Mouse (Mus musculus): ENCODE results near the gene Wipf3. TPM values are rescaled to one million over a fixed set of nuclear protein-coding genes. Genes with fewer than 3 reads are reported as not detected.

Gene Wipf3
- polyA plus RNA-seq, 1 experiment: 8.8 TPM

DNA sequence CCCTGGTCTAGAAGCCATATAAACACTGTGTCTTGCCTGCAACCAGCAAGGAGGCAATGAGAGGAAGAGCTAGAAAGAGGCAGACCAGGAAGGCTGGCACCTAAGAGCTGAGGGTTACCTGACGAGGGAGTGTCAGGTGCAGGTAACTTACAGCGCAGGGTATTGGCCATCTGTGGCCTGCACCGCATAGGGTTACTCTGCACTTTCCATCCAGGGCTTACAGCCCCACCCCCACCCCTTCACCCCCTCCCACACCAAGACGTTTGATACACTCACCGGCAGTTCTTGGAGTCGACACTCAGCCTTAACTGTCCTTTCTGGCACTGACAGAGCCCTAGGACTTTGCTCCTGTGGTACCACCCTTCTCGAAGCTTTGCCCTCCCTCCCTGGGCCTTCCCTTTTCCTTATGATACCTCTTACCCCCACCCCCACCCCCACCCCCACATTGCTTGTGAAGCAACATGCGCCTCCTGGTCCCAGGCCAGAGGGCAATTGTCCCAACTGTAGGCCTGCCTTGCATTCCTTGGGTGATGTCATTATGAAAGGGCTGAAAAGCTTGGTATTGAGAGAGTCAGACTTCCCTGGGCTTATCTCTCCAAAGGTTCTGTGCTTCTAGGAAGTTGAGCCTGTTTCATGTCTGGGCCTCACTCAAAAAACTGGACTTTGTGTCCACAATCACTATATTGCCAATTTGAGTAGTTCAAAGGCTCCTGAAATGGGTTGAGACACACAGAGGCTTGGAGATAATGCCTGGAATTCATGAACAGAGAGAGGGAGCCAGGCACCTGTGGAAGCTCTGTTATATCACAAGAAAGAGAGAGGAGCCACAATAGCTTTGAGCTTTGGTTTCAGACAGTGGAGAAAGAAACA is 43.7 kb downstream of the Wipf3 start:
- 24% methylated on average over 8 of the region's 8 CpGs for WGBS
- H3K4me1 ChIP-seq (ENCODE audit: control insufficient read depth, insufficient read depth, insufficient read length, low read length): peaks cover 26% of the 10 kb centered on the region; the same call in 1 of the 2 replicates
- H3K27me3 ChIP-seq (ENCODE audit: control insufficient read depth, insufficient read depth, low read length): no peaks in the 10 kb centered on the region
- H3K36me3 ChIP-seq (ENCODE audit: control insufficient read depth, insufficient read depth, low read length): no peaks in the 10 kb centered on the region
- H3K27ac ChIP-seq (ENCODE audit: insufficient read depth, low read depth, low read length): peak overlapping the region; percentile 81
- no peak for TF ChIP-seq POLR2A (IDR thresholded peaks at IDR 0.05; ENCODE audit: low read depth, low read length)
- TF ChIP-seq CTCF (IDR thresholded peaks at IDR 0.05; ENCODE audit: extremely low read depth, insufficient read length, insufficient replicate concordance, low read depth, low read length): no peak
- peak overlapping the region; percentile 50 for H3K4me3 ChIP-seq (ENCODE audit: low read depth, low read length)

DNA sequence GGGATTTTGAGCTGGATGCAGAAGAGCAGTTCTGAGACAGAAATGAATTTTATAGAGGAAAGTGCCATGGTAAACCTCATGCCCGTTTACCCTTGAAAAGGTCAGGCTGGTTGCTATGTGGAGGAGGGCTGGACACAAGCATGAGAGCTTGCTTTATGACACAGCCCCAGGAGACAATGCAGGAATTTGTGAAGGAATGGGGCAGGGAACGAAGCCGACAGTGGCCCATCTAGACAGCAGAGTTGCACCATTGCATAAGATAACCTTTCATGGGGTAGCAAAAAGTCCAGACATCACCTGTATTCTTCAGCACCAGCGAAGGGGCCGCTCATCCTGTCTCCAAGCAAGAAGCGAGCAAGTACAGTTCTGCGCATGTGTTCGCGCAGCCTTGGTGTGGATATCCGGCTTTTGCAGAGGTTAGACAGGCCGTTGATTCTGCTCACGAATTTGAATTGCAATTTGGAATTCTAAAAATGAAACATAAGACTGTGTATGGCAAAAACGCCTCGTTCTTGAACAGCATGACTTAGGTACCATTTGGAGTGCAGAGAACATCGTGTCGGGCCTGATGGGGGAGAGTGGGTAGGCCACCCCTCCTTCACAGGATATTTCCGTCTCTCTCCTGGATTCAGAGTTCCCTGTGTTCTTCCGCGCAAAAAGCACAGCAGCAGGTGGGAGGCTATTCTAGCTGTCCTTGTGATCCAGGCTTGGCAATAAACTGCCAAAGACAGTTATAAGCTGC is 46.7 kb downstream of the Wipf3 start:
- H3K4me3 ChIP-seq (ENCODE audit: low read depth, low read length): no peak overlapping the region
- H3K27me3 ChIP-seq (ENCODE audit: control insufficient read depth, insufficient read depth, low read length): no peaks in the 10 kb centered on the region
- WGBS: 86% methylated on average over 19 of the region's 19 CpGs
- peaks cover 26% of the 10 kb centered on the region; the same call in 1 of the 2 replicates for H3K4me1 ChIP-seq (ENCODE audit: control insufficient read depth, insufficient read depth, insufficient read length, low read length)
- no peak for TF ChIP-seq CTCF (IDR thresholded peaks at IDR 0.05; ENCODE audit: extremely low read depth, insufficient read length, insufficient replicate concordance, low read depth, low read length)
- no peak for TF ChIP-seq POLR2A (IDR thresholded peaks at IDR 0.05; ENCODE audit: low read depth, low read length)
- H3K27ac ChIP-seq (ENCODE audit: insufficient read depth, low read depth, low read length): no peak overlapping the region
- no peaks in the 10 kb centered on the region for H3K36me3 ChIP-seq (ENCODE audit: control insufficient read depth, insufficient read depth, low read length)

DNA sequence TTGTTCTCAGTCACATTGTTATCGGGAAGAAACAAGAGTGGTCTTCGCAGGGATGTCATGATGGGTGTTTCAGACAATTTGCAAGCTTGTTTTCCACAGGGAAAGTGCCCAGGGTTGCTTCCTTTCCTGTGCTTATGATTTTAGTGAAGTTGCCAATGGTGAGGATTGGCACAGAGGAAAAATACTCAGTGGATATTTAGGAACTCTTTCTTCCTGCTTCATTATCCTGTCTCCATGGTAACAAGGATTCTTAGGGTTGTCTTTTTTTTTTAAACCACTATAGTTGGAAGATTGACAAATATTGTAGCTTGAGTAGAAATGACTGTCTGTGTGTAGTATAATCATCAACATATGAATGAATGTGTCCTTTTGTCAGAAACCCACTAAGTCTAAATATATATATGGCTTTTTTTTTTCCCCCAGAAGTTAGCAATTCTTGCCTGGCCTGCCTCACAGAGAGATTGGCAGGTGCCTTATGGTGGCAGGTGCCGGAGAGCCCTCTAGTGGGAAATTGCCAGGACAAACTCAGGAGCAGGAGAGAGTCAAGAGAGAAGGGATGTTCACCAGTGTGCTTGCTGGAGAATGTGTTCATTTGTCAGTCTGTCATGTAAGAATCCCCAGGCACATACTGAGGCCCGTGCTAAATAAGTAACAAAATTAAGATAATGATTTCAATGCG is 49.4 kb downstream of the Wipf3 start:
- no peak overlapping the region for H3K27ac ChIP-seq (ENCODE audit: insufficient read depth, low read depth, low read length)
- no peak overlapping the region for H3K4me3 ChIP-seq (ENCODE audit: low read depth, low read length)
- H3K27me3 ChIP-seq (ENCODE audit: control insufficient read depth, insufficient read depth, low read length): no peaks in the 10 kb centered on the region
- H3K36me3 ChIP-seq (ENCODE audit: control insufficient read depth, insufficient read depth, low read length): 0 out of 2 replicates have a peak, but pooled peaks cover 3% of the 10 kb centered on the region
- H3K4me1 ChIP-seq (ENCODE audit: control insufficient read depth, insufficient read depth, insufficient read length, low read length): peaks cover 23% of the 10 kb centered on the region; the same call in 1 of the 2 replicates
- WGBS: 69% methylated on average over 5 of the region's 5 CpGs
- peak; percentile 38; the same call in 1 of the 2 replicates for TF ChIP-seq CTCF (IDR thresholded peaks at IDR 0.05; ENCODE audit: extremely low read depth, insufficient read length, insufficient replicate concordance, low read depth, low read length)
- TF ChIP-seq POLR2A (IDR thresholded peaks at IDR 0.05; ENCODE audit: low read depth, low read length): no peak

DNA sequence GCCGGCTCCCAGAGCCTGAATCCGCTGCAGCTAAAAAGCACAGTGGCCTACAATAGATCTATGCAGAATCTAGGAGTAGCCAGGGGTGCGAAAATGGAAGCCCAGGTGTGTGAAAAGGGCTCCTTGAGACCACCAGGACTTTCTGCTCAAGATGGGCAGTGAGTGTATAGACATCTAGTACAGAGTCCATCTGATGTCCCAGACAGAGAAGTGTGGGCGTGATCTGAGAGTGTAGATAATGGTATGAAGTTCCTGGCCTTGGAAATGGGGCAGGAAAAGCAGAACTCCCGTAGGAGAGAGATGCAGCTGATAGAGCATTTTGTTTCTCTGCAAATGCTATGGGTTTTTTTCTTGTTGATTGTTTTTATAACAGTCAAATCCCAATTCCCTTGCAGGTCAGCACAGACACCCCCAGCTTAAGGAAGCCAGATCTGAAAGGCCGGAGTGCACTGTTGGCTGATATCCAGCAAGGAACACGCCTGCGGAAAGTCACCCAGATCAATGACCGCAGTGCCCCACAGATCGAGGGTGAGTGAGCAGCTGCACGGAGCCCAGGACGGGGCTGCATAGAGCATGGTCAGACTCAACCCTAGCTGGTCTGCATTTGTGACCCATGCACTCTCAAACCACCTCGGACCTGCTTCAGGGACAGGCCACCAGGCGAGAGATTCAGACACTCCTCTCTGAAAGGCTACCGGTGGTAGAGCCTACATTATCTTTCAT is 52.1 kb downstream of the Wipf3 start:
- no peak overlapping the region for H3K4me3 ChIP-seq (ENCODE audit: low read depth, low read length)
- 28% methylated on average over 15 of the region's 15 CpGs for WGBS
- H3K27ac ChIP-seq (ENCODE audit: insufficient read depth, low read depth, low read length): peak overlapping the region; percentile 66
- 0 out of 2 replicates have a peak, but pooled peaks cover 3% of the 10 kb centered on the region for H3K36me3 ChIP-seq (ENCODE audit: control insufficient read depth, insufficient read depth, low read length)
- TF ChIP-seq CTCF (IDR thresholded peaks at IDR 0.05; ENCODE audit: extremely low read depth, insufficient read length, insufficient replicate concordance, low read depth, low read length) (no peak), POLR2A (IDR thresholded peaks at IDR 0.05; ENCODE audit: low read depth, low read length) (no peak)
- H3K27me3 ChIP-seq (ENCODE audit: control insufficient read depth, insufficient read depth, low read length): no peaks in the 10 kb centered on the region
- H3K4me1 ChIP-seq (ENCODE audit: control insufficient read depth, insufficient read depth, insufficient read length, low read length): peaks cover 9% of the 10 kb centered on the region; the same call in 1 of the 2 replicates

DNA sequence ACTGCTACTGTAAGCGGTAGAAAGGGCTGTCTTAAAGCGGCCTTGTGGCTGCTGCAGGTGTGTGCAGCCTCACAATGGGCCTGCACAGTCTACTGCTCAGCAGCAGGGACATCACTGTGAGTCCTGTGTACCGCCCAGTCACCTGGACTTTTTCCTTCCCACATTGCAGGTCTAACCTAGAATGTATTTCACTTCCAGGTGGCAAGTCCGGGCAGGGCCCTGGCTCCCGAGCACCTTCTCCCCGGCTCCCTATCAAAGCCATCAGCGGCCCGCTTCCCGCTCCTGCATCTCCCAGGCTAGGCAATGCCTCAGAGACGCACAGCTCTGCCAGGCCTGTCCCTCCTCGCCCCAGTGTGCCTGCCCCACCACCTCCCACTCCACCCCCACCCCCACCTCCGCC is 55.6 kb downstream of the Wipf3 start:
- H3K36me3 ChIP-seq (ENCODE audit: control insufficient read depth, insufficient read depth, low read length): peaks cover 6% of the 10 kb centered on the region
- no peaks in the 10 kb centered on the region for H3K27me3 ChIP-seq (ENCODE audit: control insufficient read depth, insufficient read depth, low read length)
- peaks cover 7% of the 10 kb centered on the region; the same call in 1 of the 2 replicates for H3K4me1 ChIP-seq (ENCODE audit: control insufficient read depth, insufficient read depth, insufficient read length, low read length)
- TF ChIP-seq POLR2A (IDR thresholded peaks at IDR 0.05; ENCODE audit: low read depth, low read length): no peak
- no peak for TF ChIP-seq CTCF (IDR thresholded peaks at IDR 0.05; ENCODE audit: extremely low read depth, insufficient read length, insufficient replicate concordance, low read depth, low read length)
- H3K27ac ChIP-seq (ENCODE audit: insufficient read depth, low read depth, low read length): no peak overlapping the region
- WGBS: 66% methylated on average over 12 of the region's 12 CpGs
- H3K4me3 ChIP-seq (ENCODE audit: low read depth, low read length): no peak overlapping the region

DNA sequence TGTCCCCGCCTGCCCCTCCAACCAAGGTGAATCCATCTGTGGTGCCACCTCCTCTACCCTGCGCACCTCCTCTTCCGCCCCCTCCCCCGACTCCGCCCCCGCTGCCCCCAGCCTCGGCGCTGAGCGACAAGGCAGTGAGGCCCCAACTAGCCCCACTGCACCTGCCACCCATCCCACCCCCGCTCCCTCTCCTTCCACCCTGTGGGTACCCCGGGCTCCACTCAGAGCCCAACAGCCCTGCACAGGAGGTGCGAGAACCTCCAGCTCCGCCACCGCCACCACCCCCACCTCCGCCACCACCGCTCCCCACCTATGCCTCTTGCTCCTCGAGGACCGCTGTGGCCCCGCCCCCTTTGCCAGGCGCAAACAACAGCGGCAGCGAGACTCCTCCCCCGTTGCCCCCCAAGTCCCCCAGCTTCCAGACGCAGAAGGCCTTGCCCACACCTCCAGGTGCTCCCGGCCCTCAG is 56.1 kb downstream of the Wipf3 start:
- H3K27me3 ChIP-seq (ENCODE audit: control insufficient read depth, insufficient read depth, low read length): no peaks in the 10 kb centered on the region
- WGBS: 40% methylated on average over 25 of the region's 25 CpGs
- H3K4me3 ChIP-seq (ENCODE audit: low read depth, low read length): no peak overlapping the region
- peaks cover 6% of the 10 kb centered on the region for H3K36me3 ChIP-seq (ENCODE audit: control insufficient read depth, insufficient read depth, low read length)
- TF ChIP-seq POLR2A (IDR thresholded peaks at IDR 0.05; ENCODE audit: low read depth, low read length) (no peak), CTCF (IDR thresholded peaks at IDR 0.05; ENCODE audit: extremely low read depth, insufficient read length, insufficient replicate concordance, low read depth, low read length) (no peak)
- H3K4me1 ChIP-seq (ENCODE audit: control insufficient read depth, insufficient read depth, insufficient read length, low read length): peaks cover 7% of the 10 kb centered on the region; the same call in 1 of the 2 replicates
- H3K27ac ChIP-seq (ENCODE audit: insufficient read depth, low read depth, low read length): no peak overlapping the region

Measured in small intestine, adult 2 months (tissue).